Mouse (Mus musculus) left cerebral cortex, adult 11 months (tissue): ENCODE data around the gene Mri1.

ENCODE experiments used
- DNase-seq: peaks from one replicate; pipeline ENCODE4 v3.0.0; 2022; ENCODE audit warnings: low spot score

Gene Mri1

DNA sequence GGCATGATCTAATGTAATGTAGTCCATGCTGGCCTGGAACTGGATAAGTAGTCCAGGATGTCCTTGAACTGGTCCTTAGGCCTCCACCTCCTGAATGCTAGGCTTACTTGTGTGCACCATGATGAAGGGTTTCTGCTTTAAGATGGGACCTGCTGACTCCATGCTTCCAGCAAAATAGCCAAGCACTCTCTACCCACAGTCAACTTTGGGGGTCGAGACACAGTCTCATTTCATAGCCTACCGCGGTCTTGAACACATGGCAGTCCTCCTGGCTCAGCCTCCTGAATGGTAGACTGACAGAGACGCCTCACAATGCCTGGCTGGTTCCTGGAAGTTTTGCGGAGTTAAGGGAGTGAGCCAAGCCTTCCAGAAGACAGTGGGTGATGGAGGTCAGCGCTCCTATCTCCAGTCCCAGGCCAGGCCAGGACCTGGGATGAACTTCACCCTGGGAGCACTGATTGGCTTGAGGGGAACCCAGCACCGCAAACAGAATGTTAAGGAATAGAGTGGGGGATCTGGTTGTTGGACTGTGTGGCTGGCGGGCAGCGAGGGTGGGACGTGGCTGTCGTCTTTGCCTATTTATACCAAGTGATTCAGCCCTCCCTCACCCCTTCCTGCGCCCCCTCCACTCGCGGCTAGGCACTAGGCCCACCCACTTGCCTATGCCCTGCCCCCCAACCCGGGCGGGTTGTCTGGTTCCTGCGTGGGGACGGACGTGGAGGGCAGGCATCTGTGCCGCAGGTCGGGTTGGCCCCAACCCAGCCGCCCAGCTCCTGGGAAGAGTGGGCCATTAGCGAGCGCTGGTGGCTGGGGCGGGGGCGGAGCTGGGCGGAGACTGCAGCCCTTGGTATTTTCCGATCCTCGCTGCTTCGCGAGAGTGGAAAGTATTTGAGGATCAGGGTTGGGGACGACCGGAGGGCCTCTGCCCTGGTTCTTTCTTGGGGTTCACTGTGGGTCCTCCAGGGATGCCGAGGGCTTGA lies 53.9 kb downstream of the Mri1 start:
- no peak for DNase-seq

DNA sequence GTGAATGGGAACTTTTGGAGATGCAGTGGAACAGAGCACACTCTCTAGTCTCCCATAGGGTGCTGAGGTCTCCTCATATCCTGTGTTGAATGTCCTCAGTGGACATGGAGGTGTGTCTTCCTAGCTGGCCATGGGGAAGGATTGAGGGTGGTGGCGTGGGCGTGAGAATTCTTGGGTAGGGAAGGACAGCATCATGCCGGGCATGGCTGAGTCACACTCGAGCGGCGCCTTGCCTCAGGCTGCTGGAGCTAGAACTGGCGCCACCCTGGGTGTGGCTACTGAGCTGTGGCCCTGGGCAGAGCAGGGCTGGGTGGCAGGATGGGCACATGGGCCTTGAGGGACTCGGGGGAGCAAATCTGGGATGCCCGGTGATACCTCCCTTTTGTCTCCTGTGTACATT lies 54.7 kb downstream of the Mri1 start:
- no peak for DNase-seq

DNA sequence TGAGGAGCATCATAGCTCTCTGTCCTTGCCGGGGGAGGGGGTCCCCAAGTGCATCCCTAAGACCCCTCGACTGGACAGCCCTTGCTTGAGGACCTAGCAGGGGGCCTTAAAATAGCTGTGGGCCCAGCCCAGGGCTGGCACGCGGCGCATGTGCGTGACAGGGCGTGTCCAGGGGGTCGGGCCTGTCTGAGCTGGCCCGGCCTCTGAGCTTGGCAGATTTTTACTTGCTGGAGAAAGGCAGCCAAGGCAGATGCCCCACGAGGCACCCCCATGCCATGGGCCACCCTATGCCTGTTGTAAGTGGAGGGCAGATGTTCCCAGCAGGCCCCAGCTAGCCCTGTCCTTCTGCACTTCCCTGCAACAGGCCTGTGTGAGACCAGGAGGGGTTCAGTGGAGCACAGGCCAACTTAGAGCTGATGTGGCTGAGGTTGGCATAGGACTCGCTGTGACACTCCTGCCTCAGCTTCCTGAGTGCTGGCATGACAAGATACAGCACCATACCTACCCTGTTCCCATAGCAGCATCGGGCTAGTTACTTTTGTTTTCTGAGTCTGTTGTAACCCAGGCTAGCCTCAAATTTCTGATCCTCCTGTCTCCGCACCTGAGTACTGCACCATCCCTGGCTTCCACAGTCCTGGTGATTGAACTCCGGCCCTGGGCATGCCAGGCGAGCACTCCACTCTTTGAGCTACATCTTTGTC lies 55.4 kb downstream of the Mri1 start:
- no peak for DNase-seq

DNA sequence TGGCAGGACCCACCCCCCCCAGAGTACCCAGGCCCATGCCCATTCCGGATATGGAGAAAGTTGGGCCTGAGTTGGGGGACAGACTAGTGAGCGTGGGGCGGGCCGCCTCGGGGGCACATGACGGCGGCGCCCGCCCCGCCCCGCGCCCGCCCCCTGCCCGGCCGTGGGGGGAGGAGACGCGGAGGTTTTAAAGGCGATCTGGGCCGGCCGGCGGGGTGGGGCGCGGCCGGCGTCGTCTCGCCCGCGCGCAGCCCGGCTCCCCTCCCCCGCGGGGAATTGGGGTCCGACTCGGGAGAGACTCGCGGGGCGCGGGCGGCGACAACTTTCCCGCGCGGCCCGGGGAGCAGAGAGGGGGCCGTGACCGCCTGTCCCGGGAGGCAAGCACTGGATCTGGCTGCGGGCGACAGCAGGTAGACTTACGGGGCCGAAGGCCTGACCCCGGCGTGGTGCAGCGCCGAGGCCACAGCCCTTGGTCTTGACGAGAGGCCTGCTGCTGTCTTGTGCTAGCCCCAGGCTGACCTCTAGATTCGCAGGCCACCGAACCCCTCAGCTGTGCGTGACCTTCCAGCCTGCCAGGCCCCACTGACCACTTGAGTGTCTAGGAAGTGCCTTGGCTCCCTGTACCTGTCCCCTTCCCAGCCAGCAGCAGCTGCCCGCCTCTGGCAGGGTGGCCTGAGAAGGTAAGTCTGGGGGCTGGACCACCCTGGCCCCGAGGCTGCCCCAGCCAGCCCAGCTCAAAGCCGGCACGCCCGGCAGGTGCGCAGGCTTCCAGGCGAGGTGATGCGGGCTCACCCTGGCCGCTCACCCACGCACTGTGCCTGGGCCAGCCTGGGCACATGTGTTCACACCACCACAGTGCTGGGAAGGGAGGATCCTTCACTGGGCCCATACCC lies 56.2 kb downstream of the Mri1 start:
- DNase-seq, result no peak

DNA sequence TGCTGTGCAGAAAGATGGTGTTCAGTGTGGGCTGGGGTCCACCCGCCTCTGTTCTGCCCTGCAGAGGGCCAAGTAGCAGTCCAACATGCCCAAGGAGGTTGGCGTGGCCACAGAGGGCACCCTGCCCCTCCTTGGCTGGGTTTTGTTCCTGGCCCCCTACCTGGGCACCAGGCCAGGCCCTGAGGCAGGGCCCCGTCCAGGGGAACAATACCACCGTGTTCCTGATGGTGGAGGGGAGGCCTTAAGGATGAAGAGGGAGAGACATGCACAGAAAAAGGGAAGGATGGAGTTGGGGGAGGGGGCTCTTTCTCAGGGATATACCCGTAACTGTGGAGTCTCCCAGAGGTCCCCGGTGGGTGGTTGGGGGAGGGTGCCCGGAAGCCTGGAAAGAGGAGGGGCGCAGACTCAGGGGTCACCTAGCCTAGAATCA lies 57.0 kb downstream of the Mri1 start:
- no peak for DNase-seq
